Mouse (Mus musculus) MEL-GATA-1-ER (cell line): Measurements from ENCODE around the gene Rec8.

ENCODE experiments used
- DNase-seq: peaks from one replicate; pipeline ENCODE4 v3.0.0-alpha.2; 2012; ENCODE audit warnings: low read depth; ENCODE audit errors: extremely low read depth

The Rec8 gene

DNA sequence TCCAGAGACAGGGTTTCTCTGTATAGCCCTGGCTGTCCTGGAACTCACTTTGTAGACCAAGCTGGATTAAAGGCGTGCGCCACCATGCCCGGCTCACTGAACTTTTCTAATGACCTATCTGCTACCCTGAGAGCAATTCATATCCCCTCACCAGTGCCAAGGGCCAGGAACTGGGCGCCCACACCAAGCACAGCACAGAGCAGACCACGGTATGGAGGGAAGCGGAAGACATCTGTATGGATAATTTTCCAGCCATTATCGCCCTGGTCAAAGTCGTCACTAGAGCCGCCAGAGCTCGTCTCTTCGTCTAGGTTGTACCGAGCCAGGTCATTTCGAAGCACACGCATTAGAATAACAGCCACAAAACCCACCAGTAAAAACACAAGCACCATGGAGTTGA lies 23.0 kb downstream of the Rec8 start:
- no peak for DNase-seq

DNA sequence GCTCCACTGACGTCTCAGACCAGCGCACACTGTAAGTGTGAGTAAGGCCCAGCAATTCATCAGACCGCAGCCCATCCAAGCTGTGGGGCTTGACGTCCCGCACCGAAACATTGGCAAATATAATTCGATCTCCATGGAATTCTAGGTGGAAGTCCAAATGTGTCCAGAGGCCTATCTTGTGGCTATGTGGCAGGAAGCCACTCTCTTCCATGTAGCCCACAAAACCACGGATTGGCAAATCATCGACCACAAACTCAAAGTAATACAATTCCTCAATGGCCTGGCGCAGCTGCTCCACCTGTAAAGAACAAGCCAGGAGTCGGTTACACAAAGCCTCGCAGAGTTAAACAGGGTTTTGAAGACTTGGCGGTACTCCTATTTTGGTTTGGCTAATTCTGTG lies 23.5 kb downstream of the Rec8 start:
- DNase-seq: no peak

DNA sequence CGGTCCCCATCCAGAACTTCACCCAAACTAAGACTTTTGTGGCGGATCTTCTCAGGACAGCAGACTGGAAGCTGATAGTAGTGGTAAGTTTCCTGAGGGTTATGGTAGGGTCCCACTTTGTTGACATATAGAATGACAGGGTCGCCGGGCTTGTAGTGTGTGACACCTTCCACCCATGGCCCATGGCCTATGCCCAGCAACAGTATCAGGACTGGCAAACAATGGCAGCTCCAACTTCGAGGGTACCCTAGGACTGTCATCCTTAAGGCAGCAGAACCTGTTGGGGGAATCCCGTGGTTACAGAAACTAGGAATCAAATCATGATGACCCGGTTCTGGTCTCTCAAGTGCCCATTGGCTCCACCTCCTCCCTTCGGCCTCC lies 24.8 kb downstream of the Rec8 start:
- no peak for DNase-seq

DNA sequence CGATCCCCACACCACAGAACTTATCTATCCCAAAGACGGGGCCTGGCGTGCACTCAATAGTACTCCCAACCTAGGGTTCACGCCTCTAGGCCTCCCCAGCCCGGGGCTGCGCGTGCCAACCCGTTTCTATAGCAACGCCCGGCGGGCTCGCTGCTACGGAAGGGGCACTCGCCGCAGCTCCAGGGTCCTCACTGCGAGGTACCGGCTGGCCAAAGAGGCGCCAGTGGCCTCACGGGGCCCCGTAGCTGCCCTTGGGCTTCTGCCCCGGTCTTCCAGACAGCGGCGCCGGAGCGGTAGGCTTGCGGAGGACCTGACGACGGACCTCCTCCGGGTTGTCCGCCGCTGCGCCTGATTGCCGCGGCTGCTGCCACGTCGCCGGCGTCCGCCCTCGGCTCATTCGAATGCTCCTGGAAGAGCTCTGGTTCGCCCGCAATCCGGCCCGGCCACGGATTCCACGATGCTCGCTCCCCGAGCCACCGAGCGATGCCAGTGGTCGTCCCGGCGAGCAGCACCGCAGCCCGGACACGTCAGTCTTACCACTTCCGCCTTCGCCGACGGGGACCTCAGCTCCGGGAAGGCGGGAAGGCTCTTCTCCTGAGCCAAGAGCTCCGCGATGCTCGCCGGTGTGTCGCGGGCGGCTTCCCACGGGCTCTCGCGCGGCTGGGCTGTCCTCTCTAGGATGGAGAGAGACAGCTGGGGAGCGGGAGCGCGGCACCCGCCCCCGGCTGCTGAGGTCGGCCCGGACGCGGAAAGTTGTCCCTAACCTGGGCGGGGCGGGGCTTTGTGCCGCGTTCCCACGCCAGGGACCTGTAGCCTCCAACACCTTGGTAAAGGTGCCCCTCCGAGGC lies 25.4 kb downstream of the Rec8 start, which contains the start of gene Tm9sf1:
Gene Tm9sf1 (minus strand): TSS at position 747 of the 848 bp plus-strand sequence.
- DNase-seq: peak; percentile 60

DNA sequence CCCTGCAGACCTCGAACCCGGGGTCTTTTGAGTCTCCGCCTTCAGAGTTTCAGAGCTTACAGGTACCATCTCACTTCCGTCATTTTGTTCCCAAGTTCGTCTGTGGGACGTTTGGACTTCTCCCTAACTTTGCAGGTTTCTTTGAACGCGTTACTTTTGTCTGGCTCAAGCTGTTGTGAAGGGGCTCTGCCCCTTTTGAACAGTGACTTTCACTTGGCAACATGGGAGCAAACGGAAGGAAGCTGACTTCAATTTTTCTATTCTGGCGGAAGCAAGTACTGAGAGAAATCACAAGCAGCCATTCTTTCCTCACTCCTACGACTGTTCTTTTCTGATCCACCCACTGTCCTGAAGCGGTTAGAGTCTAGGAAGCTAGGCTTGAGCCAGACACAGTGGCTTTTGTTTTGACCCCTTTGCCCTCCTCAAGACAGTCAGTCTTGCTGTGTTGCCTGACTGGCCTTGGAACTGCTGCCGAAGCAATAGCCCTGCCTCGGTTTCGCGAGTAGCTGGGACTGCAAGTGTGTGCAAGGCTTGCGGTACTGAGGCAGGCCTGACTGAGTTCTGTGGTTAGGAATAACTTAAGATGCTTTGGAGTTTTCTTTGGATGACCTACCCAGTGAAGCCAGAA lies 26.5 kb downstream of the Rec8 start:
- no peak for DNase-seq

DNA sequence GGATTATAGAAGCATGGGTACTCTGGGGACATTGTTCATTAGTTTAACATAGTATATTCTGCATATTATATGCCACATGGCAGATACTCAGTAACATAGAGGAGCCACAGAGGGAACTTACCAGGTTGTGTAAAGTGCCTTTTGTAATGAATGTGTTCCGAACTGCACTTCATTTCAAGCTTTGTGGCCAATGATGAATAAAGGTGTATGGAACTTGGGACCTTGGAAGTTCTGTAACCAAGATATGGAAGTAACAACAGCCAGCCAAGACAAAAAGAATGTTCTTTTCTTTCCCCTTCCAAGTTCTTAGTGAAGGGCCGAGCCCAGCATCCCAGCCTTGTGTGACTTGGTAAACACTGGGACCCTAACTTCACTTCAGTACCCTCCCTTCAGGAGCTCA lies 32.0 kb downstream of the Rec8 start, which contains the start of gene Tssk4:
Gene Tssk4 (plus strand): TSS at position 301 of the 400 bp plus-strand sequence.
- DNase-seq: no peak

DNA sequence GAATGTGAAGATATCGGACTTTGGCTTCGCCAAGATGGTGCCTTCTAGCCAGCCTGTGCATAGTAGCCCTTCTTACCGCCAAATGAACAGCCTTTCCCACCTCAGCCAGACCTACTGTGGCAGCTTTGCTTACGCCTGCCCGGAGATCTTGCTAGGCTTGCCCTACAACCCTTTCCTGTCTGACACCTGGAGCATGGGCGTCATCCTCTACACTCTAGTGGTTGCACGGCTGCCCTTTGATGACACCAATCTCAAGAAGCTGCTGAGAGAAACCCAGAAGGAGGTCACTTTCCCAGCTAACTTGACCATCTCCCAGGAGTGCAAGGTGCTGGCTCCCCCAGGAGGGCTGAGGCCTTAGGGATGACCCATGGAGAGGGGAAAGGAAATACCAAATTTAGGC lies 33.7 kb downstream of the Rec8 start:
- DNase-seq: no peak

DNA sequence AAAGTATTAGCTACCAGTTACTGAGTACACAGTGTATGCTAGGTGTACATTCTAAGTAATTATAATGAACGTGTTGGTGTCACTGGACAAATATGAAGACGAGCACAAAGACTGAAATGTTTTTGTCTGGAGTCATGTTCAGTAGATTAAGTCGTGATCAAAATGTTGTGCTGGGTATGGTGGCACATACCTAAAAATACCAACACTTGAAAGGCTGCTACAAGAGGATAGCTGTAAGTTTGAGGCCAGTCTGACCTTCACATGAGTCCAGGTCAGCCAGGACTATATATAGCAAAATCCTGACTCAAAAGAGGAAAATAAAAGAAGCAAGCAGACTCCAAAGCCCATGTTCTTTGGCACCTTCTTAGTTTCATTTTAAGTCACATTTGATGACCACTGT lies 39.1 kb downstream of the Rec8 start:
- DNase-seq: no peak

DNA sequence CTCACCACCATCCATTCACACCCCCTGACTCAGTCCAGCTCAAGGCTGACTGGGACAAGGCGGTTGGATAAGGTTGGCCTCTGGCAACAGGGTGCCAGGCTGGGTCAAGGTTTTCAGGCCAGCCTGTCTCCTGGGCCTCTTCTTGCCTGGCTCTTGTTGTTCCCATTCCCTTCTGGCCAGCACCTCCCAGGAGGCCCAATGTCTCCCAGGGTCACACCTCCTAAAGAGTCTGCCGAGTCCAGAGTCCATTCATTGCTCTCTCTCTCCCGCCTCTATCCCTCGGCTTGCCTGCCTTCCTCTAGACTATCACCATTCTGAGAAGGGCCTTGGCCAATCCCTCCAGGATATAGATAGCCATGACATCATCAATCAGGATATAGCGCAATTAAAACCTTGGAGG lies 40.2 kb downstream of the Rec8 start:
- no peak for DNase-seq

DNA sequence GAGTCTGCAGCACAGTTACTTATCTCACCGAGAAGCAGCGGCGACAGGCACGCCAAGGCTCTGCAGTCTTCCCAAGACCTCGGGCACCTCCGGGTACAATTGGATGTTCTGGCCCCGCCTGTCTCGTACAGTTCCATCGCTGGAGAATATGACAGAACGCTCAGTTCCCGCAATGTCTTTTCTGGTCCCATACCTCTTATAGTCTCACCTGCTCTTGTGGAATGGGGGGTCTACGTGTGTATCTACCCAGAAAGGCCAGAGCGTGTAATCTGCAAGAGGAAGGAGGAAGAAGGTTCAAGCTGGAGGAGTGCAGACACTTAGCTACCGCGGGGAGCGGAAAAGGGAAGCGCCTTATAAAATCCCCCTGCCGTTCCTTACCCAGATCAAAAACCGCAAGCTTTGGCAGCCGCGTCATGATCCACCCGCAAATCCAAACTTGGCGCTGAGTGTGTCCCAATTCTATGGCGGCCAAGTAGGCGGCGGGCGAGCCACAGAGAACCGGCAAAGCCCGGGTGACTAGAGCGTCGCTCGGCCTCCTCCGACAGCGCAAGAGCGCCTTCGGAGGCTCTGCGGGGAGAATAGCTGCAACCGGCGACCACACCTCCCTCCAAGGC lies 42.2 kb downstream of the Rec8 start, which contains the start of gene Mdp1:
Gene Mdp1 (minus strand): TSS at position 549 of the 614 bp plus-strand sequence.
- DNase-seq: peak; percentile 69

DNA sequence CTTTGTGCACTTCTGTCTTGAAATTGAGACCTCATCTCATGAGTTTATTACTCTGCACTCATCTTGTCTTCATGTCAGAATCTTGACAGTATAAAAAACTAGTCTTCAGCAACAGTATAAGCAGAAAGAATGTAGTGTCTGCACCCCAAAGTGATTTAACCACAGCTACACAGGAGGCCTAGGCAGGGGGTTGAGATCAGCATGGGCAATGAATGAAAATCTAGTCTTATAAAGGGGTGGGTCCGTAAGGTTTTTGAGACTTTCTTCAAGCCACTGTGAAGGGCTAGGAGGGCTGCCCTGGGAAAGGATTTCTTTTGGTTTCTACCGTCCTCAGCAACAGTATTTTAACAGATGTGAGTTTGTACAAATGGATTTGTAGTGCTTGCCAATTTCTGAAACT lies 42.8 kb downstream of the Rec8 start:
- DNase-seq: no peak

DNA sequence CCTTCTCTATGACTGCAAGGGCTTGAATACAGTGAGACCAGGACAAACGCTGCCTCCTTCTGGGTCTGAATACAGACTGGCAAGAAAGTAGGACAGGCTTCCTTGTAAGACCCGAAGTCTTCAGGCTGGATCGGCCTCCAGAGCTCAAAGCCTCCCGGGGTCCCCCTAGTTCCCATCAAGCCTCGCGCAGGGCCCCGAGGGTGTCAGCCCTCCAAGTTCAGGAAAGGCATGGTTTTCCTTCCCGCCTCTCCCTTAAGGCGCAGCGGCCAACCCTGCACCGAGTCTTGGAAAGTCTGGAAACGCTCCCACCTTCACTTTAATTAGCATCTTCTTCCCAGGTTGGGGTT lies 53.6 kb downstream of the Rec8 start:
- DNase-seq: no peak

DNA sequence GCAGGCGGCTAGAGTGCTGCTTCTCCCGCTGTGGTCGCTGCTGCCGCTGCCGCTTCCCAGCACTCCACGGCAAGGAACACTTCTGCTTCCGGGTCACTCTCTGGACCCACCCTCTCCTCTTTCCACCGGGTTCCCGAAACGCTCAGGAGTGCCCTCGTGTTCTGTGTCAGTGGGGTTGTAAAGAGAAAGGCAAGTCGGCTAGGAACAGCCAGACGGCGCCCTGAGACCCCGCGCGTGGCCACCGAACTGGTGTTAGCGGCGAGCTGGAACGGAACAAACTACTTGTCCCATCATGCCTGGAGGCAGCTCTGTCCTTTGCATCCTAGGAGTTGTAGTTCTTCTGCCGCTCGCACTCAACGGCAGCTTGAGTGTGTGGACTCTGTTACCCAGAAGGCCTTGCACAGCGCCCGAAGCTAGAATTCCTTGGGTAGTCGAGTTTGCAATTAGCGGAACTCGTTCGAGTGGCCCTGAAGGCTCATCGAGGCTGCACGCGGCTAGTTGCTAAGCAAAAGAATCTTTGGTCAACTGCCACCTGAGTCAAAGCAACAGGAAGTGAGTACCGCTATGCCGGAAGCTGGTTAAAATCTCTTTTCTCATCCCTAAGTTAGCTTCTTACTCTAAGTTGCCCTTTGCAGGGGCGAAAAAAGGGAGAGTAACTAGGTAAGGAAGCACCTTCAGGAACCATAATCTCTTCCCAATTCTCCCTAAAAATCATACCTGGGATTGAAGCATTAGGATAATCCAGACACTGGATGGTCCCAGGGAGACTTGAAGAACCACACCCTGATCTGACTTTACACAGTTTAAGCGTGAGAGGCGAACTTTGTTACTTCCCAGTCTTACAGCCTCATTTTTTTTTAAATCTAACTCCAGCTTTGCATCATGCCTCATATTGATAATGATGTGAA lies 54.2 kb downstream of the Rec8 start, which contains the start of the genes Gmpr2 and Nedd8:
Gene Gmpr2 (plus strand): TSS at position 109 of the 908 bp plus-strand sequence.
Gene Nedd8 (minus strand): TSS at position 292 of the 908 bp plus-strand sequence.
- DNase-seq: peak; percentile 99

DNA sequence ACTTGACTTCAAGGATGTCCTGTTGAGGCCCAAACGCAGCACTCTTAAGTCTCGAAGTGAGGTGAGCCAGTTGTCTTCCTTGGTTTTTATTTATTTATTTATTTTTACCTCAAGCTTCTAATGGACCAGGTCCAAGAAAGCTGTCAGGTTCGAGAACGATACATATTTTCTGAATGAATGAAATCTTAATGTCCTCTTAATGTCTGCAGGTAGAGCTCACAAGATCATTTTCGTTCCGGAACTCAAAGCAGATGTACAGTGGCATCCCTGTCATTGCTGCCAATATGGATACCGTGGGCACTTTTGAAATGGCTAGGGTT lies 54.9 kb downstream of the Rec8 start:
- DNase-seq: no peak
